In the genomic region with DNA sequence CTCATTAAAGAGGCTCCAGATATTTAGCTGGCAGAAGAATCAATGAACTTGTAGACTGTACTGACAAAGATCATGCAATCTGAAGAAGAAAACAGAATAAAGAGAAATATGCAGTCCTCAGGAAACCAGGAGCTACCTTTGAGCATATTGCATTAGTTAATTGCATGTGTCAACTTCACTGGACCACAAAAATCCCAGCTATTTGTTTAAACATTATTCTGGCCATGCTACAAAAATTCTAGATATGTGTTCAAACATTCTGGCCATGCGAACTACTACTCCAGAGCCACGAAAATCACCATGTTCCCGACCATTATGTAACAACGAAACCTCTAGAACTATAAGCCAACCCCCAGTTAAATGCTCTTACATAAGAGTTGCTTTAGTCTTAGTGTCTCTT, we compare ENCODE assay signal across 20 mouse cellular contexts. TPM values are rescaled to one million over a fixed set of nuclear protein-coding genes. Genes with fewer than 3 reads are reported as not detected.
DNase-seq lines count a peak whose midpoint lies in the region; ATAC-seq and TF ChIP-seq lines count a peak whose summit lies in the region.
"Had no signal": no experiment of that assay in that cellular context is flagged by ENCODE, and none has a peak within 500 bp of the region (broad histone marks: within the 10 kb centered on the region; RNA-seq: fewer than 3 reads in every experiment).

No protein-coding gene starts in this region.

- H3K4me3 ChIP-seq in liver, adult 2 months (ENCODE audit: insufficient read depth, low read depth, low read length): no peak overlapping the region
- H3K4me3 ChIP-seq in liver, embryonic 11.5 days (ENCODE audit: low read depth, low read length): no peak overlapping the region
- no peak overlapping the region for H3K4me3 ChIP-seq in lung, adult 2 months (replicated peaks; ENCODE audit: extremely low read depth, low read depth, low read length)
- H3K4me3 ChIP-seq: embryonic facial prominence, embryonic 12.5 days; forebrain, embryonic 15.5 days; heart, embryonic 13.5 days; hindbrain, embryonic 15.5 days had no signal

- TF ChIP-seq POLR2A in liver, adult 2 months (IDR thresholded peaks at IDR 0.05; ENCODE audit: extremely low read depth, insufficient read depth, low read length): no peak
- TF ChIP-seq POLR2A in lung, adult 2 months (IDR thresholded peaks at IDR 0.05; ENCODE audit: borderline replicate concordance, extremely low read depth, low read depth, low read length): no peak

- 53% methylated on average over 4 of the region's 4 CpGs for WGBS in liver, adult 2 months
- WGBS in liver, embryonic 11.5 days: 71% methylated on average over 4 of the region's 4 CpGs
- 60% methylated on average over 4 of the region's 4 CpGs for WGBS in lung, adult 2 months

- peak; percentile 13 for DNase-seq in liver, adult 2 months (ENCODE audit: extremely low read depth, low read depth, low spot score)
- no peak for DNase-seq in liver, embryonic 11.5 days (ENCODE audit: low spot score)
- DNase-seq in lung, postnatal 25 days (ENCODE audit: low spot score): peak; percentile 56
- DNase-seq in lung, adult 2 months: no peak
- peak; percentile 6 for DNase-seq in Patski (ENCODE audit: low read depth, low spot score)
- DNase-seq in left cerebral cortex, postnatal 4 days: no peak
- no peak for DNase-seq in thymus, postnatal 14 days
- DNase-seq: adrenal gland, adult 8-10 months; adrenal gland, postnatal 36 days; cerebellum, adult 11-12 months; cerebellum, adult 9-10 months; cerebellum, postnatal 25 days; gastrocnemius, postnatal 36 days; heart, adult 11 months; heart, postnatal 36 days had no signal

- POLR2A ChIA-PET in Patski (lab: Charles Lee): no interaction called here

- no peaks in the 10 kb centered on the region for H3K4me1 ChIP-seq in liver, adult 2 months (ENCODE audit: control insufficient read depth, insufficient read depth, low read length)
- H3K4me1 ChIP-seq in liver, embryonic 11.5 days (replicated peaks; ENCODE audit: control insufficient read depth, insufficient read depth, low read length): no peaks in the 10 kb centered on the region
- H3K4me1 ChIP-seq in lung, adult 2 months (ENCODE audit: control insufficient read depth, insufficient read depth, low read length): no peaks in the 10 kb centered on the region; the same call in 1 of the 2 replicates
- H3K4me1 ChIP-seq: embryonic facial prominence, embryonic 12.5 days; forebrain, embryonic 15.5 days; heart, embryonic 13.5 days; hindbrain, embryonic 15.5 days had no signal

- H3K36me3 ChIP-seq in liver, adult 2 months (ENCODE audit: control insufficient read depth, insufficient read depth, low read length): no peaks in the 10 kb centered on the region
- H3K36me3 ChIP-seq in liver, embryonic 11.5 days (ENCODE audit: control insufficient read depth, insufficient read depth, low read length): no peaks in the 10 kb centered on the region
- H3K36me3 ChIP-seq: embryonic facial prominence, embryonic 12.5 days; forebrain, embryonic 15.5 days; heart, embryonic 13.5 days; hindbrain, embryonic 15.5 days had no signal

- no peaks in the 10 kb centered on the region for H3K9me3 ChIP-seq in liver, embryonic 11.5 days (ENCODE audit: control insufficient read depth, low read length)
- H3K9me3 ChIP-seq: embryonic facial prominence, embryonic 12.5 days; forebrain, embryonic 15.5 days; heart, embryonic 13.5 days; hindbrain, embryonic 15.5 days had no signal

- CTCF ChIA-PET in Patski (lab: Charles Lee): no interaction called here

- H3K4me2 ChIP-seq in liver, embryonic 11.5 days: no peak overlapping the region
- H3K4me2 ChIP-seq: embryonic facial prominence, embryonic 12.5 days; forebrain, embryonic 15.5 days; heart, embryonic 13.5 days; hindbrain, embryonic 15.5 days had no signal

- in situ Hi-C loops in Patski (cut with MboI; ENCODE audit: low pct_unique_long_range_greater_than_20kb): no loop called here

- ATAC-seq in liver, embryonic 11.5 days (replicated peaks; ENCODE audit: low FRiP score): no peak
- peak; percentile 83 for ATAC-seq in Patski
- ATAC-seq: forebrain, embryonic 15.5 days had no signal

- intact Hi-C loops in left cerebral cortex, postnatal 4 days (cut with DNase I): no loop called here

- H3K79me2 ChIP-seq in liver, adult 2 months (ENCODE audit: control insufficient read depth, insufficient read depth, low read length): no peaks in the 10 kb centered on the region; the same call in 1 of the 2 replicates

- H3K27me3 ChIP-seq in liver, adult 2 months (ENCODE audit: control insufficient read depth, insufficient read depth, low read length): no peaks in the 10 kb centered on the region
- H3K27me3 ChIP-seq in liver, embryonic 11.5 days (replicated peaks; ENCODE audit: control insufficient read depth, insufficient read depth, low read length): 0 out of 2 replicates have a peak, but pooled peaks cover 4% of the 10 kb centered on the region
- peaks cover 6% of the 10 kb centered on the region for H3K27me3 ChIP-seq in Patski
- H3K27me3 ChIP-seq: embryonic facial prominence, embryonic 12.5 days; forebrain, embryonic 15.5 days; heart, embryonic 13.5 days had no signal

- no peak overlapping the region for H3K9ac ChIP-seq in liver, adult 2 months (ENCODE audit: low read depth, low read length)
- H3K9ac ChIP-seq in liver, embryonic 11.5 days (ENCODE audit: low read depth, low read length): no peak overlapping the region
- H3K9ac ChIP-seq: embryonic facial prominence, embryonic 12.5 days; forebrain, embryonic 15.5 days; heart, embryonic 13.5 days; hindbrain, embryonic 15.5 days had no signal

- TF ChIP-seq CTCF in liver, adult 2 months (IDR thresholded peaks at IDR 0.05; ENCODE audit: low read depth, low read length): no peak
- TF ChIP-seq CTCF in lung, adult 2 months (IDR thresholded peaks at IDR 0.05; ENCODE audit: insufficient read depth, low read length): no peak
- TF ChIP-seq CTCF in Patski (IDR thresholded peaks at IDR 0.05): no peak

- no peak overlapping the region for H3K27ac ChIP-seq in liver, adult 2 months (replicated peaks; ENCODE audit: insufficient read depth, low read depth, low read length)
- H3K27ac ChIP-seq in liver, embryonic 11.5 days (ENCODE audit: low read depth, low read length): no peak overlapping the region
- H3K27ac ChIP-seq: embryonic facial prominence, embryonic 12.5 days; forebrain, embryonic 15.5 days; heart, embryonic 13.5 days; hindbrain, embryonic 15.5 days had no signal

RNA-seq across cellular contexts. Expression of gene Gja6, which starts 37.9 kb away (rescaled TPM):
- 0.34 and 0.65 TPM in 2 replicates for total RNA-seq in liver, adult 2 months (2014; rRNA removed)
- 0.04 and 0.11 TPM in 2 replicates for polyA plus RNA-seq in liver, adult 2 months (2012; rRNA removed)
- polyA plus RNA-seq in liver, embryonic 11.5 days (2014; fragmentation: Nextera tagmentation; extraction: Ambion mirVana): 2.6 and 3.3 TPM in 2 replicates
- 0.18 and 0.22 TPM in 2 replicates for polyA plus RNA-seq in lung, adult 2 months (2012; rRNA removed)
- polyA plus RNA-seq in Patski (2021): 0.08 TPM
- 1 to 10 TPM; 1.9 to 2.0 TPM for total RNA-seq in left cerebral cortex, postnatal 4 days (2021)
- total RNA-seq: gastrocnemius, adult 8-10 months; gastrocnemius, postnatal 36 days had no signal
- polyA plus RNA-seq: embryonic facial prominence, embryonic 12.5 days; forebrain, embryonic 15.5 days; hindbrain, embryonic 15.5 days had no signal

RNA-seq across cellular contexts. Expression of gene Cdkl5, which starts 49.8 kb away (rescaled TPM):
- total RNA-seq in liver, adult 2 months (2014; rRNA removed): 2.9 and 3.2 TPM in 2 replicates
- polyA plus RNA-seq in liver, adult 2 months (2012; rRNA removed): 0.60 and 0.73 TPM in 2 replicates
- 0.57 and 0.95 TPM in 2 replicates for polyA plus RNA-seq in liver, embryonic 11.5 days (2014; fragmentation: Nextera tagmentation; extraction: Ambion mirVana)
- polyA plus RNA-seq in lung, adult 2 months (2012; rRNA removed): 4.9 and 7.1 TPM in 2 replicates
- 6.9 TPM for polyA plus RNA-seq in Patski (2021)
- total RNA-seq in left cerebral cortex, postnatal 4 days (2021): 10 to 100 TPM; 86.2 to 94.6 TPM

Comparison
In these comparisons a context has a peak if more than half of its experiments do, and no peak if none do; other contexts are left out.
1. DNase-seq: peak in liver, adult 2 months (single experiment), lung, postnatal 25 days (single experiment) and Patski (single experiment); none in liver, embryonic 11.5 days (single experiment), lung, adult 2 months (single experiment), left cerebral cortex, postnatal 4 days (single experiment) and thymus, postnatal 14 days (single experiment).